In the genomic region with DNA sequence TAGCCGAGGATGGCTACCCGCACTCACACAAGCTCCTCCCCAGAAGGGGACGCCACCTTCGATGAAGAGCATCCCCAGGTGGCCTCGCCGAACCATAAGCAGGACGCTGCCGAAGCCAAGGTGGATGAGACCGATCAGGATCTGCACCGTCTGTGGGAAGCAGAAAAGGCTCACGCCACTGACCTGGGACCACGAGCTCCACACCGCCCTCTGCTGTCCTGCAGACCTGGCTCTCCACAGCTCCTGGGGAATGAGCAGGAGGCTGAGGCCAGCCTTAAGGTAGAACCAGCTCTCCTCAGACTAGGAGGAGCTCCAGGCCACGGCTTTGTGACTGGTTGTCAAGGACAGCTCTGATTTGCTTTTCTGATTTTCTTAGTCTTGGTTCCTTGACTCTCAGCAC, we compare ENCODE assay signal across 9 mouse cellular contexts. TPM values are rescaled to one million over a fixed set of nuclear protein-coding genes. Genes with fewer than 3 reads are reported as not detected.
DNase-seq lines count a peak whose midpoint lies in the region; ATAC-seq lines count a peak whose summit lies in the region.
"Had no signal": no experiment of that assay in that cellular context is flagged by ENCODE, and none has a peak within 500 bp of the region (broad histone marks: within the 10 kb centered on the region; RNA-seq: fewer than 3 reads in every experiment).

No protein-coding gene starts in this region.

- H3K4me1 ChIP-seq in heart, embryonic 13.5 days, result peaks cover 7% of the 10 kb centered on the region
- no peaks in the 10 kb centered on the region for H3K4me1 ChIP-seq in midbrain, embryonic 13.5 days (replicated peaks)

- DNase-seq in cerebellum, adult 11 months, result peak; percentile 20
- DNase-seq in cerebellum, adult 9-11 months, result no peak
- DNase-seq in 3134 (ENCODE audit: extremely low read depth, insufficient read length, low spot score), result peak; percentile 16
- DNase-seq in cerebellum, adult 18-20 months, result peak; percentile 59 to 63
- DNase-seq in kidney, postnatal 4 days, result peak; percentile 76 to 77

- peaks cover 4% of the 10 kb centered on the region; the same call in 1 of the 2 replicates for H3K27me3 ChIP-seq in heart, embryonic 13.5 days (replicated peaks)
- 0 out of 2 replicates have a peak, but pooled peaks cover 5% of the 10 kb centered on the region for H3K27me3 ChIP-seq in midbrain, embryonic 13.5 days

- no peak overlapping the region for H3K9ac ChIP-seq in heart, embryonic 13.5 days
- no peak overlapping the region for H3K9ac ChIP-seq in midbrain, embryonic 13.5 days (replicated peaks)

- no peak overlapping the region for H3K4me3 ChIP-seq in heart, embryonic 13.5 days
- no peak overlapping the region for H3K4me3 ChIP-seq in midbrain, embryonic 13.5 days (replicated peaks)

- H3K4me2 ChIP-seq in heart, embryonic 13.5 days, result peak overlapping the region; percentile 47
- 0 out of 2 replicates have a peak overlapping the region, but pooled peaks have one; percentile 27 for H3K4me2 ChIP-seq in midbrain, embryonic 13.5 days (replicated peaks)

- ATAC-seq in heart, embryonic 13.5 days (ENCODE audit: extremely low read depth, insufficient number of reproducible peaks, low FRiP score, low TSS enrichment), result no peak
- no peak for ATAC-seq in midbrain, embryonic 13.5 days
- ATAC-seq in activated CD4-positive, CD25-positive, alpha-beta regulatory T cell, adult 4 months, result no peak

- H3K27ac ChIP-seq in heart, embryonic 13.5 days (replicated peaks), result no peak overlapping the region
- H3K27ac ChIP-seq in midbrain, embryonic 13.5 days, result no peak overlapping the region

- H3K9me3 ChIP-seq in heart, embryonic 13.5 days, result no peaks in the 10 kb centered on the region
- H3K9me3 ChIP-seq in midbrain, embryonic 13.5 days, result no peaks in the 10 kb centered on the region
- H3K9me3 ChIP-seq: G1E had no signal

- WGBS in heart, embryonic 13.5 days, result 24% methylated on average over 14 of the region's 14 CpGs
- WGBS in midbrain, embryonic 13.5 days, result 23% methylated on average over 14 of the region's 14 CpGs

- no peaks in the 10 kb centered on the region for H3K36me3 ChIP-seq in heart, embryonic 13.5 days
- H3K36me3 ChIP-seq in midbrain, embryonic 13.5 days, result no peaks in the 10 kb centered on the region
- H3K36me3 ChIP-seq: G1E had no signal

RNA-seq across cellular contexts. Expression of a gene that starts 8.7 kb away (rescaled TPM):
- 0.15 TPM in 1 of 2 replicates, not detected in the other for polyA plus RNA-seq in heart, embryonic 13.5 days (2015; fragmentation: Nextera tagmentation; extraction: Ambion mirVana)
- polyA plus RNA-seq in midbrain, embryonic 13.5 days (2015; fragmentation: Nextera tagmentation; extraction: Ambion mirVana), result not detected in 2 replicates
- not detected for polyA plus RNA-seq in activated CD4-positive, CD25-positive, alpha-beta regulatory T cell, adult 4 months (2017; shearing (Covaris generic))

RNA-seq across cellular contexts. Expression of a gene that starts 9.9 kb away (rescaled TPM):
- polyA plus RNA-seq in heart, embryonic 13.5 days (2015; fragmentation: Nextera tagmentation; extraction: Ambion mirVana), result not detected in 2 replicates
- polyA plus RNA-seq in midbrain, embryonic 13.5 days (2015; fragmentation: Nextera tagmentation; extraction: Ambion mirVana), result not detected in 2 replicates
- polyA plus RNA-seq in activated CD4-positive, CD25-positive, alpha-beta regulatory T cell, adult 4 months (2017; shearing (Covaris generic)), result under 1 TPM in 1 of 2 experiments, not detected in 1; 0.20 TPM

RNA-seq across cellular contexts. Expression of a gene that starts 34.1 kb away (rescaled TPM):
- polyA plus RNA-seq in heart, embryonic 13.5 days (2015; fragmentation: Nextera tagmentation; extraction: Ambion mirVana), result 18.8 and 19.9 TPM in 2 replicates
- polyA plus RNA-seq in midbrain, embryonic 13.5 days (2015; fragmentation: Nextera tagmentation; extraction: Ambion mirVana), result 15.5 and 16.2 TPM in 2 replicates
- polyA plus RNA-seq in activated CD4-positive, CD25-positive, alpha-beta regulatory T cell, adult 4 months (2017; shearing (Covaris generic)), result 10 to 100 TPM in 1 of 2 experiments, 1 to 10 TPM in 1; 7.9 to 11.1 TPM

RNA-seq across cellular contexts. Expression of a gene that starts 34.7 kb away (rescaled TPM):
- polyA plus RNA-seq in heart, embryonic 13.5 days (2015; fragmentation: Nextera tagmentation; extraction: Ambion mirVana), result not detected in 2 replicates
- not detected in 2 replicates for polyA plus RNA-seq in midbrain, embryonic 13.5 days (2015; fragmentation: Nextera tagmentation; extraction: Ambion mirVana)
- polyA plus RNA-seq in activated CD4-positive, CD25-positive, alpha-beta regulatory T cell, adult 4 months (2017; shearing (Covaris generic)), result not detected
- polyA plus RNA-seq: G1E had no signal

RNA-seq across cellular contexts. Expression of a gene that starts 46.2 kb away (rescaled TPM):
- polyA plus RNA-seq in heart, embryonic 13.5 days (2015; fragmentation: Nextera tagmentation; extraction: Ambion mirVana), result 0.11 TPM in 1 of 2 replicates, not detected in the other
- polyA plus RNA-seq in midbrain, embryonic 13.5 days (2015; fragmentation: Nextera tagmentation; extraction: Ambion mirVana), result 0.22 and 0.24 TPM in 2 replicates
- polyA plus RNA-seq in activated CD4-positive, CD25-positive, alpha-beta regulatory T cell, adult 4 months (2017; shearing (Covaris generic)), result not detected
- polyA plus RNA-seq: G1E had no signal
